Mouse (Mus musculus): ENCODE measurements around the gene Gm28870.
"Not testable (repeated sequence)": the region's sequence is repeated elsewhere in the genome, so short reads cannot be mapped to it uniquely, and the experiment has no call there.

Gene Gm28870

GRCm38 (mm10) chrY:50096976-50097375 is at the start of gene Gm28870:
Gene Gm28870 (plus strand): TSS chrY:50097276.
- DNase-seq: not testable (repeated sequence)

Measured in cerebellum, postnatal 36 days (tissue).